Mouse (Mus musculus) gastrocnemius, postnatal 36 days (tissue): Measurements from ENCODE around the gene AL732309.1. TPM values are rescaled to one million over a fixed set of nuclear protein-coding genes. Genes with fewer than 3 reads are reported as not detected.

Experiments
- total RNA-seq, 2 experiments: library from RNA; stranded (reverse); gene quantifications; 2 replicates each; pipeline ENCODE4 v1.2.3; 2021

AL732309.1 gene
- total RNA-seq, 2 experiments from 2014 or later, result 0.39 to 1.1 TPM

Other genes with a start within 250 kb of the AL732309.1 start
- gene Nsmf, start 192.5 kb downstream of the AL732309.1 start, total RNA-seq, result 10 to 100 TPM in 1 of 2 experiments, 1 to 10 TPM in 1; 7.9 to 10.7 TPM
- under 1 TPM in 1 of 2 experiments, not detected in 1; 0.23 TPM for gene Entpd8, start 166.6 kb downstream of the AL732309.1 start, total RNA-seq
- not detected for gene Noxa1, start 151.7 kb downstream of the AL732309.1 start, total RNA-seq
- gene Nrarp, start 66.1 kb downstream of the AL732309.1 start, total RNA-seq, result 1 to 10 TPM; 5.9 to 6.7 TPM
- gene Tor4a, start 50.0 kb downstream of the AL732309.1 start, total RNA-seq, result 1 to 10 TPM in 1 of 2 experiments, under 1 TPM in 1; 0.54 to 1.2 TPM
- 10 to 100 TPM; 18.2 to 19.5 TPM for gene Nelfb, start 35.4 kb downstream of the AL732309.1 start, total RNA-seq
- gene Stpg3, start 32.2 kb downstream of the AL732309.1 start, total RNA-seq, result not detected
- gene Fam166a, start 28.1 kb downstream of the AL732309.1 start, total RNA-seq, result not detected
- 100 to 1,000 TPM; 189 to 229 TPM for gene Tubb4b, start 22.2 kb downstream of the AL732309.1 start, total RNA-seq
- gene Slc34a3, start 12.5 kb downstream of the AL732309.1 start, total RNA-seq, result not detected
- gene Rnf224, start 10.1 kb downstream of the AL732309.1 start, total RNA-seq, result not detected
- under 1 TPM; 0.84 to 0.91 TPM for gene Rnf208, start 4.6 kb downstream of the AL732309.1 start, total RNA-seq
- not detected for gene Cysrt1, start 4.4 kb downstream of the AL732309.1 start, total RNA-seq
- gene Tmem203, start 8.6 kb upstream of the AL732309.1 start, total RNA-seq, result 10 to 100 TPM; 10.4 to 12.0 TPM
- 1 to 10 TPM; 3.8 to 4.5 TPM for gene Tprn, start 15.8 kb upstream of the AL732309.1 start, total RNA-seq
- 10 to 100 TPM; 25.8 to 25.9 TPM for gene Ssna1, start 25.6 kb upstream of the AL732309.1 start, total RNA-seq
- gene Anapc2, start 25.6 kb upstream of the AL732309.1 start, total RNA-seq, result 10 to 100 TPM; 27.0 to 27.8 TPM
- not detected for gene Tmem210, start 41.3 kb upstream of the AL732309.1 start, total RNA-seq
- not detected for gene Lrrc26, start 43.1 kb upstream of the AL732309.1 start, total RNA-seq
- gene Grin1, start 72.3 kb upstream of the AL732309.1 start, total RNA-seq, result not detected
- 10 to 100 TPM; 11.9 to 15.0 TPM for gene Man1b1, start 85.5 kb upstream of the AL732309.1 start, total RNA-seq
- gene Dpp7, start 109.5 kb upstream of the AL732309.1 start, total RNA-seq, result 10 to 100 TPM in 1 of 2 experiments, 1 to 10 TPM in 1; 8.7 to 11.9 TPM
- gene Uap1l1, start 118.8 kb upstream of the AL732309.1 start, total RNA-seq, result 1 to 10 TPM; 2.2 to 3.4 TPM
- gene Sapcd2, start 125.5 kb upstream of the AL732309.1 start, total RNA-seq, result under 1 TPM; 0.10 to 0.26 TPM
- 1 to 10 TPM; 7.2 to 9.5 TPM for gene Entpd2, start 149.0 kb upstream of the AL732309.1 start, total RNA-seq
- gene Npdc1, start 152.5 kb upstream of the AL732309.1 start, total RNA-seq, result 10 to 100 TPM; 14.2 to 17.6 TPM
- not detected for gene Fut7, start 176.4 kb upstream of the AL732309.1 start, total RNA-seq
- gene Abca2, start 181.8 kb upstream of the AL732309.1 start, total RNA-seq, result 10 to 100 TPM; 12.3 to 16.5 TPM
- gene Clic3, start 210.0 kb upstream of the AL732309.1 start, total RNA-seq, result under 1 TPM; 0.35 to 0.46 TPM
- gene Paxx, start 214.2 kb upstream of the AL732309.1 start, total RNA-seq, result 10 to 100 TPM; 13.4 to 13.6 TPM
- under 1 TPM in 1 of 2 experiments, not detected in 1; 0.39 TPM for gene Ptgds, start 223.2 kb upstream of the AL732309.1 start, total RNA-seq
- not detected for gene Lcn12, start 247.0 kb upstream of the AL732309.1 start, total RNA-seq